Mouse (Mus musculus): ENCODE data around the gene Krt33b.

Gene Krt33b

GRCm38 (mm10) chr11:99993620-99994383 lies 35.9 kb downstream of the Krt33b start, which contains the start of gene Krtap17-1:
TSS of gene Krtap17-1 (minus strand) at chr11:99993994.
- no peak for DNase-seq (ENCODE audit: low spot score)

DNA sequence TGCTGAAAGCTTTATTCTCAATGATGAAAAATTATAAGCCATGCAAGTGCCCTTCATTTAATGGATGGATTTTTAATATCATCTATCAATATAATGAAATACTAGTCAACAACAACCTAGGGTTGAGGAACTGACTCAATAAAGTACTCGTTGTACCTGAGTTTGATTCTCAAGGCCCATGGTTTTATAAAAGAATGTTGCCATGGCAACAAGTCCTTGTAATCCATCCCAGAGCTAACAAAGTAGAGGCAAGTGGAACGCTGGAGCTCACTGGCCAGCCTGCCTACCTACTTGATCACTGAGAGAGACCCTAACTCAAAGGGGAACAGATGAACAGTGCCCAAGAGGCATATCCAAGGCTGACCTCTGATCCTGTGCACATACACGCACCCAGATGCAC lies 39.1 kb downstream of the Krt33b start:
- no peak for DNase-seq (ENCODE audit: low spot score)

DNA sequence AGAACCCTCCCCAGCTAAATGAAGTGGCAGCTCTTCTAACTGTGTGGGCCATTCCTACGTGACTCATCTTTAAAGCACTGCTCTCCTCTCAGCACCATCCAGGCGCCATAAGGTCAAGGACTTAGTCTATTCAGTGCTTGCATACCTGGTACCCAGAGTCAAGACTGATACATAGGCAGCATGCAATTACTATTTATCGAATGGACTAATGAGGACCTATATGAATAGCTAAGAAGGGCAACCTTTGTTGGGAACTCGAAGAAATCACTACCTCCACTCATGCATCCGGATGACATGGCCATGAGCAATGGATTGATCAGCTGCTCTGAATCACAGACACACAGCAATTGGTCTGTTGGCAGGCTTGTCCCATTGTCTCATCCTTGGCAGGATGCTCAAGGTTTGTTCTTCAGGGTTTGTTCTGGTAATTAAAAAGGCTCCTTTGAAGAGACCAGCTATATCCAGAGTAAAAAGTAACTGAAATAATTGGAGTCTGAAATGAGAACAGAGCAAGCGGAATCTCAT lies 39.7 kb downstream of the Krt33b start:
- DNase-seq (ENCODE audit: low spot score) = no peak

GRCm38 (mm10) chr11:99988530-99988929 lies 41.1 kb downstream of the Krt33b start:
- no peak for DNase-seq (ENCODE audit: low spot score)

DNA sequence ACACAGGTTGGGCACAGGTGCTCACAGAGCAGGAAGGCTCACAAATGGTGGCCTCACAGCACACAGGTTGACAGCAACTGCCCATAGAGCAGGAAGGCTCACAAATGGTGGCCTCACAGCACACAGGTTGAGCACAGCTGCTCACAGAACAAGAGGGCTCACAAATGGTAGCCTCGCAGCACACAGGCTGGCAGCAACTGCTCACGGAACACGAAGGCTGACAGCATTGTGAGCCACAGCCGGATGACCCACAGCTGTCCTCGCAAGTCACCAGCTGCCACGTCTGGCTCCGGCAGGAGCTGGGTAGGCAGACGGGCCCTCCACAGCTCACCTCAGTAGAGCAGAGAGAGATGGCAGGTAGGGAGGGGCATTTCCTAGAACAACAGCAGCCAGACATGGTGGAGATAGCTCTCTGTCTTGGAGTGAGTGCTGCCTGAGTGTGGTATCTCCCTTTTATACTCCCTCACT lies 43.5 kb downstream of the Krt33b start, which contains the start of gene Krtap16-1:
Gene Krtap16-1 (minus strand): TSS at position 418 of the 468 bp plus-strand sequence.
- no peak for DNase-seq (ENCODE audit: low spot score)

GRCm38 (mm10) chr11:99985291-99986092 lies 44.2 kb downstream of the Krt33b start:
- no peak for DNase-seq (ENCODE audit: low spot score)

DNA sequence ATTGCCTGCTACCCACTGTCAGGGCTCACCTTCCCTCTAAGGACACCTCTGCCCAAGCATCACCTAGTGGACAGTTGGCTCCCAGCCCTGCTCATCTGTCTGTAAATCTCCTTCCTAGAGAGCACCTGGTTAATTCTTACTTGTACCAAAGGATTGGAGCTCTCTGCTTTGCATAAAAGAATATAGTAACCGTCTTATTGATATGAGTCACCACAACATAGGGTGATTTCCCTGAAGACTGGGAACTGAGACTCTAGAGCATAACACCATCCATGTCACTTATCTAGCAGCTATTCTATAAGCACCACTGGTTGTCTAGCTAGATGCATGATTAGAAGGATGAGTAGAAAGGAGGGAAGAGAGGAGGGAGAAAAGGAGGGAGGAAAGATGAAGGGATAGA lies 46.2 kb downstream of the Krt33b start:
- no peak for DNase-seq (ENCODE audit: low spot score)

DNA sequence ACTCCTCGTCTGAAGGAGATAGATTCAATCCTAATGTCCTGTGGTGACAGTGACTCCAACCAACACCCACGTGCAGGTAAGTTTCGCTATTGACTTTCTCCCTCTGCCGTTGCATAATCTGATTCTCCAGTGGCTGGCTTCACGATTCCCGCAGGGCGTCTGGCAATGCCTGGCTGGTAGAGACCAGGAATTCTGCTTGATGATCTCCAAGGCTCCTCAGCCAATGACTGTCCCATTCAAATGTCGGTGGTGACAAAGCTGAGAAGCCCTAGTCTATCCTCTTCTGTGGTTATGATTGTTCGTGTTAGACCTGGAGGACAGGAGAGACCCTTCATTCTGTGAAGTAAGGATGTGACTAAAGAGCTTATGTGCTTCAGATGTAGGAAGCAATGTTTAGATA lies 46.9 kb downstream of the Krt33b start:
- DNase-seq (ENCODE audit: low spot score) = no peak

- DNase-seq (ENCODE audit: low spot score) = no peak
Observed at GRCm38 (mm10) chr11:99978953-99979352, 50.7 kb downstream of the Krt33b start, which contains the start of gene Krtap29-1. TSS of gene Krtap29-1 (minus strand) at chr11:99979053.

Measured in embryo, embryonic 10 days (tissue).